Mouse (Mus musculus) thymus, adult 2 months (tissue): ENCODE data around the gene Sdk2.

Experiments used
- CTCF ChIP-seq: fragments of 200-500 bp; IDR thresholded peaks from 2 replicates; pipeline ENCODE4 v1.5.1; 2012; ENCODE audit warnings: mild to moderate bottlenecking, control low read depth, low read length, moderate library complexity, borderline replicate concordance; ENCODE audit not compliant: control insufficient read depth, poor library complexity, insufficient read depth; ENCODE audit errors: extremely low read depth
- POLR2A ChIP-seq: fragments of 200-500 bp; IDR thresholded peaks from 2 replicates; pipeline ENCODE4 v1.6.1; 2012; ENCODE audit warnings: mild to moderate bottlenecking, low read length, control low read depth, moderate library complexity; ENCODE audit not compliant: control insufficient read depth, poor library complexity, insufficient read depth; ENCODE audit errors: extremely low read depth

DNA sequence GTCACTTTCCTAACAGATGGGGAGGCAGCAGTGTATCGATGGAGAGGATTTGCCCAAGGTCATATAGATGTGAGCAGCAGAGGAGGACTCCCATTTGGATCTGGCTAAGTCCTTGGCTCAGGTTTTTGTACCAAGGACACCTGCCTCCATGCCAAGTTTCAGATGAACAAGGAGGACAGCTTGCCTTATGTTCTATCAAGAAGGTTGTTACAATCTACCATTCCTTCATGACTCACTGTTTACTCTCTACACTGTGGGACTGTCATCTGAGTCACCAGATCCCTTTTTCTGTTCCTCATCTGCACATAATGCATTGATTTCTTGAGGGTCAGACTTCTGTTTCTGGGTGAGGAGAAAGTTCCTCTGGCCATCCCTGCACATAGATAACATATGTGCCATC, 101.6 kb downstream of the Sdk2 start:
- TF ChIP-seq CTCF, result no peak
- no peak for TF ChIP-seq POLR2A
